Mouse (Mus musculus): ENCODE measurements around the gene Cirbp. TPM values are rescaled to one million over a fixed set of nuclear protein-coding genes. Genes with fewer than 3 reads are reported as not detected.
"Not testable (repeated sequence)": the region's sequence is repeated elsewhere in the genome, so short reads cannot be mapped to it uniquely, and the experiment has no call there.

Gene Cirbp
- polyA plus RNA-seq, 1 experiment = 3.9 TPM

DNA sequence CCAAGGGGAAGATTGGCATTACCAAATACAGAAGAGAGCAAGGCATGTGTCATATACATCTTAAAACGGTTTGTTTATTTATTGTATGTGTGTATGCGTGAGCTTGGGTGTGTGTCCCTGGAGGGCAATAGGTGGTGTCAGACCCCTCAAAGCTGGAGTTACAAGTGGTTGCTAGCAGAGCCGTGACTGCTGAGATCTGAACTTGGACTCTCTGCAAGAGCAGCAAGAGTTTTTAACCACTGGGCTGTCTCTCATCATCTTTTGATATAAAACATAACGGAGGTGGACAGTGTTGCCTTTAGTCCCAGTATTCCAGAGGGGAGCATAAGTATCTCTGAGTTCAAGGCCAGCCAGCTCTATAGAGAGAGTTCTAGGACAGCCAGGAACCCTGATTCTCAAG is 42.5 kb downstream of the Cirbp start:
- no peaks in the 10 kb centered on the region for H3K4me1 ChIP-seq (ENCODE audit: control insufficient read depth)
- TF ChIP-seq TAL1 (IDR thresholded peaks at IDR 0.05; ENCODE audit: low read length) (no peak), GATA1 (IDR thresholded peaks at IDR 0.05; ENCODE audit: low read length) (no peak)
- H3K27me3 ChIP-seq (ENCODE audit: control insufficient read depth) = peaks cover 30% of the 10 kb centered on the region
- H3K4me3 ChIP-seq (replicated peaks) = no peak overlapping the region
- H3K36me3 ChIP-seq (ENCODE audit: control insufficient read depth) = no peaks in the 10 kb centered on the region
- H3K9me3 ChIP-seq (ENCODE audit: control insufficient read depth, low read length) = no peaks in the 10 kb centered on the region

DNA sequence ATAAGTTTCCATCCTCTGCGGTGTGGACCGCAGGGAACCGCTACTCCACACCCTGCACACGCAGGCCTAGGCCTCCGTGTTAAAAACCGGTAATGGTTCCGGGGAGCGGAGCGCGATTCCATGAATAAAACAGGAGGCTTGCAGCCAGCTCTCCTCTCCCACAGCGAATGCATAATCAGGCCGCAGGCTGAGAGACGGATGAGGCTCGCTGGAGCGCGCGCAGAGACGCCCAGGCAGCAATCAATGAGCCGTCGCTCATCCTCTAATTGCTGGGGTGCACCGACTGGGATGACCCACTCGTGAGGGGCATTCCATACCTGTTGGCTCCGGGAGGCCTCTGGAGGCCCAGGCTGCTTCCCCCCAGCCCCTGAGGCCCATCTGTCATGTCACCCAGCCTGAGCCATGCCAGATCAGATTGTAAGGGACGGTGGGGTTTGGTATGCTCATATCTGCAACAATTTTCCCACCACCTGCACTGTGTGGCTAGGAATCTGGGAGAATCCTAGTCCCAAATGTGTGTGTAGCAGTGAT is 43.1 kb downstream of the Cirbp start:
- H3K9me3 ChIP-seq (ENCODE audit: control insufficient read depth, low read length) = no peaks in the 10 kb centered on the region
- TF ChIP-seq TAL1 (IDR thresholded peaks at IDR 0.05; ENCODE audit: low read length) = no peak
- TF ChIP-seq GATA1 (IDR thresholded peaks at IDR 0.05; ENCODE audit: low read length) = no peak
- no peaks in the 10 kb centered on the region for H3K36me3 ChIP-seq (ENCODE audit: control insufficient read depth)
- peaks cover 28% of the 10 kb centered on the region for H3K27me3 ChIP-seq (ENCODE audit: control insufficient read depth)
- H3K4me1 ChIP-seq (ENCODE audit: control insufficient read depth) = no peaks in the 10 kb centered on the region
- H3K4me3 ChIP-seq (replicated peaks) = no peak overlapping the region

- H3K4me3 ChIP-seq (replicated peaks) = not testable (repeated sequence)
These were observed 45.8 kb downstream of the Cirbp start for GRCm38 (mm10) chr10:80211547-80212103.

GRCm38 (mm10) chr10:80215048-80215772 is 49.4 kb downstream of the Cirbp start:
- H3K4me1 ChIP-seq (ENCODE audit: control insufficient read depth) = no peaks in the 10 kb centered on the region
- H3K9me3 ChIP-seq (ENCODE audit: control insufficient read depth, low read length) = no peaks in the 10 kb centered on the region
- no peaks in the 10 kb centered on the region for H3K36me3 ChIP-seq (ENCODE audit: control insufficient read depth)
- peaks cover 14% of the 10 kb centered on the region for H3K27me3 ChIP-seq (ENCODE audit: control insufficient read depth)
- TF ChIP-seq TAL1 (IDR thresholded peaks at IDR 0.05; ENCODE audit: low read length) (no peak), GATA1 (IDR thresholded peaks at IDR 0.05; ENCODE audit: low read length) (no peak)
- no peak overlapping the region for H3K4me3 ChIP-seq (replicated peaks)

More at GRCm38 (mm10) chr10:80211547-80212103, 45.8 kb downstream of the Cirbp start:
- H3K4me1 ChIP-seq (ENCODE audit: control insufficient read depth); H3K36me3 ChIP-seq (ENCODE audit: control insufficient read depth); H3K9me3 ChIP-seq (ENCODE audit: control insufficient read depth, low read length): not testable (repeated sequence)
- H3K27me3 ChIP-seq (ENCODE audit: control insufficient read depth) = peaks cover 21% of the 10 kb centered on the region

- H3K27me3 ChIP-seq (ENCODE audit: control insufficient read depth) = peaks cover 23% of the 10 kb centered on the region
- TF ChIP-seq TAL1 (IDR thresholded peaks at IDR 0.05; ENCODE audit: low read length) (no peak), GATA1 (IDR thresholded peaks at IDR 0.05; ENCODE audit: low read length) (no peak)
These were observed 54.9 kb downstream of the Cirbp start for GRCm38 (mm10) chr10:80220676-80221075.

More at GRCm38 (mm10) chr10:80220676-80221075, 54.9 kb downstream of the Cirbp start:
- Histone ChIP-seq H3K9me3 (ENCODE audit: control insufficient read depth, low read length) (no peaks in the 10 kb centered on the region), H3K4me1 (ENCODE audit: control insufficient read depth) (peaks cover 7% of the 10 kb centered on the region), H3K36me3 (ENCODE audit: control insufficient read depth) (no peaks in the 10 kb centered on the region), H3K4me3 (replicated peaks) (no peak overlapping the region)

Other genes with a start within 250 kb of the Cirbp start
- 0.01 TPM in 1 of 2 replicates, not detected in the other for gene Kiss1r, start 249.0 kb upstream of the Cirbp start, polyA plus RNA-seq (2012)
- gene R3hdm4, start 244.8 kb upstream of the Cirbp start, polyA plus RNA-seq (2012) = 9.9 and 13.0 TPM in 2 replicates
- 1.0 and 1.4 TPM in 2 replicates for gene Arid3a, start 238.9 kb upstream of the Cirbp start, polyA plus RNA-seq (2012)
- gene Wdr18, start 205.8 kb upstream of the Cirbp start, polyA plus RNA-seq (2012) = 4.4 and 4.9 TPM in 2 replicates
- 0.01 TPM in 1 of 2 replicates, not detected in the other for gene Grin3b, start 195.3 kb upstream of the Cirbp start, polyA plus RNA-seq (2012)
- gene Tmem259, start 181.7 kb upstream of the Cirbp start, polyA plus RNA-seq (2012) = 47.6 and 49.5 TPM in 2 replicates
- 0.59 and 0.74 TPM in 2 replicates for gene Cnn2, start 177.4 kb upstream of the Cirbp start, polyA plus RNA-seq (2012)
- 7.6 and 7.9 TPM in 2 replicates for gene Abca7, start 169.5 kb upstream of the Cirbp start, polyA plus RNA-seq (2012)
- gene Arhgap45, start 149.3 kb upstream of the Cirbp start, polyA plus RNA-seq (2012) = 1.5 and 1.7 TPM in 2 replicates
- gene Polr2e, start 126.2 kb upstream of the Cirbp start, polyA plus RNA-seq (2012) = 11.9 and 17.1 TPM in 2 replicates
- 551 and 700 TPM in 2 replicates for gene Gpx4, start 118.8 kb upstream of the Cirbp start, polyA plus RNA-seq (2012)
- gene Sbno2, start 60.4 kb upstream of the Cirbp start, polyA plus RNA-seq (2012) = 3.4 and 3.9 TPM in 2 replicates
- 69.2 and 71.6 TPM in 2 replicates for gene Stk11, start 50.2 kb upstream of the Cirbp start, polyA plus RNA-seq (2012)
- gene Atp5d, start 27.4 kb upstream of the Cirbp start, polyA plus RNA-seq (2012) = 139 and 144 TPM in 2 replicates
- 0.15 and 0.52 TPM in 2 replicates for gene Cbarp, start 25.1 kb upstream of the Cirbp start, polyA plus RNA-seq (2012)
- 7.0 and 9.3 TPM in 2 replicates for gene Midn, start 17.7 kb upstream of the Cirbp start, polyA plus RNA-seq (2012)
- gene 1600002K03Rik, start 7.0 kb downstream of the Cirbp start, polyA plus RNA-seq (2012) = 0.60 and 0.99 TPM in 2 replicates
- gene Efna2, start 13.5 kb downstream of the Cirbp start, polyA plus RNA-seq (2012) = 0.10 and 0.16 TPM in 2 replicates
- gene Mum1, start 60.4 kb downstream of the Cirbp start, polyA plus RNA-seq (2012) = 4.2 and 4.7 TPM in 2 replicates
- gene Ndufs7, start 83.1 kb downstream of the Cirbp start, polyA plus RNA-seq (2012) = 19.0 and 28.9 TPM in 2 replicates
- 0.11 and 0.20 TPM in 2 replicates for gene Gamt, start 95.0 kb downstream of the Cirbp start, polyA plus RNA-seq (2012)
- gene Dazap1, start 95.5 kb downstream of the Cirbp start, polyA plus RNA-seq (2012) = 76.5 and 84.5 TPM in 2 replicates
- gene Rps15, start 126.5 kb downstream of the Cirbp start, polyA plus RNA-seq (2012) = 998 and 1,528 TPM in 2 replicates
- under 0.01 TPM in 1 of 2 replicates, not detected in the other for gene Apc2, start 130.0 kb downstream of the Cirbp start, polyA plus RNA-seq (2012)
- 10.6 and 12.9 TPM in 2 replicates for gene 2310011J03Rik, start 154.6 kb downstream of the Cirbp start, polyA plus RNA-seq (2012)
- 0.55 and 0.65 TPM in 2 replicates for gene Pcsk4, start 163.5 kb downstream of the Cirbp start, polyA plus RNA-seq (2012)
- 18.8 and 21.4 TPM in 2 replicates for gene Reep6, start 164.0 kb downstream of the Cirbp start, polyA plus RNA-seq (2012)
- 2.2 and 2.6 TPM in 2 replicates for gene Adamtsl5, start 182.4 kb downstream of the Cirbp start, polyA plus RNA-seq (2012)
- not detected in 2 replicates for gene Plk5, start 190.5 kb downstream of the Cirbp start, polyA plus RNA-seq (2012)
- gene Mex3d, start 221.7 kb downstream of the Cirbp start, polyA plus RNA-seq (2012) = 0.53 and 0.55 TPM in 2 replicates
- 24.1 and 26.2 TPM in 2 replicates for gene Mbd3, start 233.6 kb downstream of the Cirbp start, polyA plus RNA-seq (2012)
- gene Uqcr11, start 240.8 kb downstream of the Cirbp start, polyA plus RNA-seq (2012) = 197 and 289 TPM in 2 replicates